Mouse (Mus musculus) lung, postnatal 0 days (tissue): ENCODE data around the gene Sgms1. TPM values are rescaled to one million over a fixed set of nuclear protein-coding genes. Genes with fewer than 3 reads are reported as not detected.
A peak's percentile ranks its signal among the peaks of the same experiment; 100 is the strongest.

ENCODE experiments used
- ATAC-seq: fragments of 200-750 bp; cut with Nextera tagmentation; 2 replicates; pipeline ENCODE4 v1.8.0; 2017; ENCODE audit warnings: moderate library complexity
- DNase-seq: peaks from one replicate; pipeline ENCODE4 v3.0.0-alpha.2; 2016; ENCODE audit warnings: low spot score
- H3K27ac ChIP-seq: fragments of 300-500 bp; sonication (generic); 2 replicates; pipeline ENCODE4 v1.5.1; 2014; ENCODE audit warnings: antibody characterized with exemption, mild to moderate bottlenecking, low read length, mixed read lengths
- H3K27me3 ChIP-seq: fragments of 300-500 bp; sonication (generic); replicated peaks from 2 replicates; pipeline ENCODE4 v1.6.1; 2014; ENCODE audit warnings: low read length, mixed read lengths; ENCODE audit not compliant: insufficient read depth
- H3K36me3 ChIP-seq: fragments of 300-500 bp; sonication (generic); 2 replicates; pipeline ENCODE4 v1.6.1; 2014; ENCODE audit warnings: low read length, mixed read lengths; ENCODE audit not compliant: insufficient read depth
- H3K4me1 ChIP-seq: fragments of 300-500 bp; sonication (generic); 2 replicates; pipeline ENCODE4 v1.6.1; 2014; ENCODE audit warnings: antibody characterized with exemption, low read depth, low read length, mixed read lengths; ENCODE audit not compliant: insufficient read depth
- H3K4me2 ChIP-seq: fragments of 300-500 bp; sonication (generic); replicated peaks from 2 replicates; pipeline ENCODE4 v1.6.1; 2014; ENCODE audit warnings: low read depth, mild to moderate bottlenecking, low read length, moderate library complexity, mixed read lengths
- H3K4me3 ChIP-seq: fragments of 300-500 bp; sonication (generic); 2 replicates; pipeline ENCODE4 v1.5.1; 2014; ENCODE audit warnings: low read depth, low read length
- H3K9ac ChIP-seq: fragments of 300-500 bp; sonication (generic); replicated peaks from 2 replicates; pipeline ENCODE4 v1.6.1; 2014; ENCODE audit warnings: low read depth, mild to moderate bottlenecking
- H3K9me3 ChIP-seq: fragments of 300-500 bp; sonication (generic); 2 replicates; pipeline ENCODE4 v1.6.1; 2016; ENCODE audit warnings: low read length, mixed read lengths
- CTCF ChIP-seq: IDR thresholded peaks from 2 replicates; pipeline ENCODE4 v1.5.1; 2016; ENCODE audit warnings: antibody characterized with exemption, mild to moderate bottlenecking
- EP300 ChIP-seq: IDR thresholded peaks from 2 replicates; pipeline ENCODE4 v1.6.1; 2016; ENCODE audit warnings: antibody characterized with exemption, mild to moderate bottlenecking, control low read depth
- WGBS: fragments of 180-500 bp; shearing (Covaris S2); extraction: QIAGEN DNeasy Blood & Tissue Kit; methylation state at CpG from one replicate; pipeline ENCODE4 v1.1.7; 2014; 5-methylcytosine and 5-hydroxymethylcytosine counted together
- polyA plus RNA-seq: library from polyadenylated mRNA; unstranded; fragments of >200 nt; fragmentation: Nextera tagmentation; extraction: Ambion mirVana; gene quantifications from 2 replicates; pipeline ENCODE4 v1.2.1, GENCODE M21; 2015

The Sgms1 gene
- polyA plus RNA-seq, 1 experiment from 2014 or later, result 59.3 TPM

- H3K4me2 ChIP-seq, result no peak overlapping the region
- no peak overlapping the region for H3K4me3 ChIP-seq
- H3K9ac ChIP-seq, result no peak overlapping the region
- H3K9me3 ChIP-seq, result no peaks in the 10 kb centered on the region
- 25% methylated on average over 4 of the region's 4 CpGs for WGBS
- peak; percentile 76 for ATAC-seq
- no peaks in the 10 kb centered on the region for H3K36me3 ChIP-seq
- DNase-seq, result peak; percentile 85
- no peak overlapping the region; the same call in 1 of the 2 replicates for H3K27ac ChIP-seq
- TF ChIP-seq EP300, result peak; percentile 60
- no peak for TF ChIP-seq CTCF
- H3K4me1 ChIP-seq, result peaks cover 7% of the 10 kb centered on the region; the same call in 1 of the 2 replicates
- H3K27me3 ChIP-seq, result no peaks in the 10 kb centered on the region
These were observed 62.9 kb downstream of the Sgms1 start for GRCm38 (mm10) chr19:32326621-32327021.

DNA sequence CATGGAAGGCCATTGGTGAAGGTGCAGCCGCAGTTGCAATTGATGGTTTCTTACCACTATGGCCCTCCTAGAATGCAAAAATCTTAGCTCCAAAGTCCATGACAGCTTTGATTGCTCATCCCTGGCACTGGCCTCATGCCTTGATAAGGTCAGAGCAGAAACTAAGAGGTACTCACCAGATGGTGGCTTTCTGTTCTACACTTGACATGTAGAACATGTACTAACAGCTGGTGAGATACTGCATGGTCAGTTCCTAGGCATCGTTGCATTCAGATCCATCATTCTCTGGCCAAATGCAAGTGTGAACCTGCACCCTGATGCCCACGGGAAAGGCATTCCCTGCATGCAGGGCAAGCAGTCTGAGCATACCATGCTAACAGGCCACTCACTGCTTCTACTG is 63.4 kb downstream of the Sgms1 start:
- WGBS, result 59% methylated on average over 3 of the region's 3 CpGs
- no peaks in the 10 kb centered on the region for H3K9me3 ChIP-seq
- no peak overlapping the region for H3K27ac ChIP-seq
- TF ChIP-seq EP300, result no peak
- no peak for TF ChIP-seq CTCF
- DNase-seq, result no peak
- ATAC-seq, result 0 out of 2 replicates have a peak, but pooled peaks have one; percentile 1
- no peak overlapping the region for H3K4me3 ChIP-seq
- H3K27me3 ChIP-seq, result no peaks in the 10 kb centered on the region
- no peaks in the 10 kb centered on the region for H3K36me3 ChIP-seq
- H3K4me2 ChIP-seq, result no peak overlapping the region
- peaks cover 7% of the 10 kb centered on the region; the same call in 1 of the 2 replicates for H3K4me1 ChIP-seq
- no peak overlapping the region for H3K9ac ChIP-seq

DNA sequence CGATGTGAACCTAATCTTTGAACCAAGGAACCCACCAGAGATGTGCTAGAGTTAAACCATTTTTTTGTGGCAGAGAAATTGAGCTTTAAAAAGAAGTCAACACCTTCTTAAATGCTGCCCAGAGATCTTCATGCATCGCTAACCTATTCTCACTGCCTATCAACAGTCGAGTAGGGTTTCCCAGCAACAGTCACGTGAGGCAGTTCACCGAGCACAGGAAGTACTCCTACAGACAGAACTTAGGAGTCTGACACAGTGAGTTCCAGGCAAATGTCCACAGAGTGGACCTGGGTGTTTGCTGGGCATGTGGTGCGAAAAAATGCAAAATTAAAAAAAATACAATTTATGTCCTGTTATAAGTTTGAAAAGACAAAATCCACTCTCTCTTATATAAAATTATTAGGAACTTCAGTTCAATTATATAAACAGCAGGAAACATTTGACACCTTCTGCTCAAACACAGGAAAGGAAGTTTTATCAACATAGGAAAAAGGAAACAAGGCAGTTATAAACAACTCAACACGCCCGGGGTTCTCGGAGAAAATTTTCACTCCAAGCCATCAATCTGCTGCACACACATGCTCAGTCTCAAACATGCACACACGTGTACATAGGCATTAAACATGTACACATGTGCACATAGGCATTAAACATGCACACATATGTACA is 64.3 kb downstream of the Sgms1 start:
- H3K36me3 ChIP-seq, result no peaks in the 10 kb centered on the region
- WGBS, result 35% methylated on average over 10 of the region's 10 CpGs
- peak; percentile 61 for DNase-seq
- no peak overlapping the region for H3K27ac ChIP-seq
- no peaks in the 10 kb centered on the region for H3K27me3 ChIP-seq
- H3K9me3 ChIP-seq, result no peaks in the 10 kb centered on the region
- no peak overlapping the region for H3K4me3 ChIP-seq
- ATAC-seq, result no peak
- TF ChIP-seq CTCF, result no peak
- TF ChIP-seq EP300, result peak; percentile 89
- H3K4me2 ChIP-seq, result no peak overlapping the region
- H3K9ac ChIP-seq, result no peak overlapping the region
- H3K4me1 ChIP-seq, result peaks cover 7% of the 10 kb centered on the region; the same call in 1 of the 2 replicates

GRCm38 (mm10) chr19:32324550-32324949 is 65.0 kb downstream of the Sgms1 start:
- Histone ChIP-seq H3K9me3 (no peaks in the 10 kb centered on the region), H3K4me1 (peaks cover 7% of the 10 kb centered on the region; the same call in 1 of the 2 replicates), H3K4me2 (no peak overlapping the region), H3K36me3 (no peaks in the 10 kb centered on the region), H3K27me3 (no peaks in the 10 kb centered on the region), H3K27ac (no peak overlapping the region), H3K9ac (no peak overlapping the region), H3K4me3 (no peak overlapping the region)
- 97% methylated on average over 1 of the region's 1 CpGs for WGBS
- no peak for TF ChIP-seq EP300
- DNase-seq (no peak), ATAC-seq (no peak)

- ATAC-seq (peak; percentile 44), DNase-seq (peak; percentile 81)
- no peak for TF ChIP-seq CTCF
- peak; percentile 73 for TF ChIP-seq EP300
- Histone ChIP-seq H3K27me3 (no peaks in the 10 kb centered on the region), H3K9me3 (no peaks in the 10 kb centered on the region), H3K4me1 (peaks cover 7% of the 10 kb centered on the region; the same call in 1 of the 2 replicates), H3K27ac (peak overlapping the region; percentile 45; the same call in 1 of the 2 replicates), H3K36me3 (no peaks in the 10 kb centered on the region), H3K4me2 (no peak overlapping the region), H3K9ac (no peak overlapping the region), H3K4me3 (no peak overlapping the region)
- WGBS, result 44% methylated on average over 11 of the region's 11 CpGs
These were observed 66.4 kb downstream of the Sgms1 start for GRCm38 (mm10) chr19:32323070-32323469.

- TF ChIP-seq CTCF (peak; percentile 57), EP300 (no peak)
- Histone ChIP-seq H3K4me2 (no peak overlapping the region), H3K9me3 (no peaks in the 10 kb centered on the region), H3K36me3 (no peaks in the 10 kb centered on the region), H3K27ac (peak overlapping the region; percentile 45), H3K4me3 (no peak overlapping the region), H3K4me1 (peaks cover 7% of the 10 kb centered on the region; the same call in 1 of the 2 replicates), H3K9ac (no peak overlapping the region), H3K27me3 (no peaks in the 10 kb centered on the region)
- 34% methylated on average over 3 of the region's 3 CpGs for WGBS
- peak; percentile 69 for ATAC-seq
- peak; percentile 85 for DNase-seq
These were observed 67.0 kb downstream of the Sgms1 start for GRCm38 (mm10) chr19:32322429-32323035.
